Mouse (Mus musculus) liver, embryonic 11.5 days (tissue): ENCODE data around the gene Sec1. TPM values are rescaled to one million over a fixed set of nuclear protein-coding genes. Genes with fewer than 3 reads are reported as not detected.

Experiments used
- ATAC-seq: fragments of 200-750 bp; cut with Nextera tagmentation; replicated peaks from 2 replicates; pipeline ENCODE4 v1.8.0; 2017; ENCODE audit warnings: moderate number of reproducible peaks, mild to moderate bottlenecking, moderate TSS enrichment, moderate library complexity; ENCODE audit not compliant: low FRiP score
- DNase-seq: peaks from one replicate; pipeline ENCODE4 v3.0.0-alpha.2; 2017; ENCODE audit warnings: low spot score
- H3K27ac ChIP-seq: fragments of 300-500 bp; sonication (generic); 2 replicates; pipeline ENCODE4 v1.5.1; 2014; ENCODE audit warnings: mild to moderate bottlenecking, low read depth, low read length, control low read depth
- H3K27me3 ChIP-seq: fragments of 300-500 bp; sonication (generic); replicated peaks from 2 replicates; pipeline ENCODE4 v1.6.1; 2014; ENCODE audit warnings: low read length, mixed read lengths; ENCODE audit not compliant: control insufficient read depth, insufficient read depth
- H3K36me3 ChIP-seq: fragments of 300-500 bp; sonication (generic); 2 replicates; pipeline ENCODE4 v1.6.1; 2014; ENCODE audit warnings: mild to moderate bottlenecking, low read length, moderate library complexity, mixed read lengths; ENCODE audit not compliant: control insufficient read depth, insufficient read depth
- H3K4me1 ChIP-seq: fragments of 300-500 bp; sonication (generic); replicated peaks from 2 replicates; pipeline ENCODE4 v1.6.1; 2014; ENCODE audit warnings: low read length, mixed read lengths; ENCODE audit not compliant: control insufficient read depth, insufficient read depth
- H3K4me2 ChIP-seq: fragments of 300-500 bp; sonication (generic); 2 replicates; pipeline ENCODE4 v1.6.1; 2014; ENCODE audit warnings: mild to moderate bottlenecking, control low read depth, moderate library complexity
- H3K4me3 ChIP-seq: fragments of 300-500 bp; sonication (generic); 2 replicates; pipeline ENCODE4 v1.5.1; 2014; ENCODE audit warnings: low read depth, low read length, control low read depth
- H3K9ac ChIP-seq: fragments of 300-500 bp; sonication (generic); 2 replicates; pipeline ENCODE4 v1.6.1; 2014; ENCODE audit warnings: low read depth, low read length, control low read depth
- H3K9me3 ChIP-seq: fragments of 300-500 bp; sonication (generic); 2 replicates; pipeline ENCODE4 v1.6.1; 2016; ENCODE audit warnings: low read length, inconsistent platforms, mixed read lengths; ENCODE audit not compliant: control insufficient read depth
- WGBS: fragments of 180-500 bp; shearing (Covaris S2); extraction: QIAGEN DNeasy Blood & Tissue Kit; methylation state at CpG from one replicate; pipeline ENCODE4 v1.1.7; 2014; 5-methylcytosine and 5-hydroxymethylcytosine counted together
- polyA plus RNA-seq: library from polyadenylated mRNA; unstranded; fragments of >200 nt; fragmentation: Nextera tagmentation; extraction: Ambion mirVana; gene quantifications from 2 replicates; pipeline ENCODE4 v1.2.1, GENCODE M21; 2014

Gene Sec1
- polyA plus RNA-seq, 1 experiment from 2014 or later: 0.33 TPM

GRCm38 (mm10) chr7:45704730-45705442 lies 10.7 kb upstream of the Sec1 start, which contains the start of gene Dbp:
Dbp (plus strand) TSS chr7:45705088.
- Histone ChIP-seq H3K4me2 (peak within 1 kb of the TSS; percentile 100), H3K4me1 (peaks cover 44% of the 10 kb centered on the region), H3K36me3 (no peaks in the 10 kb centered on the region), H3K27me3 (peaks cover 18% of the 10 kb centered on the region), H3K9me3 (no peaks in the 10 kb centered on the region), H3K4me3 (peak within 1 kb of the TSS; percentile 69), H3K27ac (peak within 1 kb of the TSS; percentile 82), H3K9ac (peak within 1 kb of the TSS; percentile 62)
- DNase-seq (peak; percentile 94), ATAC-seq (peak; percentile 85)
- under 1% methylated on average over 36 of the region's 36 CpGs for WGBS

DNA sequence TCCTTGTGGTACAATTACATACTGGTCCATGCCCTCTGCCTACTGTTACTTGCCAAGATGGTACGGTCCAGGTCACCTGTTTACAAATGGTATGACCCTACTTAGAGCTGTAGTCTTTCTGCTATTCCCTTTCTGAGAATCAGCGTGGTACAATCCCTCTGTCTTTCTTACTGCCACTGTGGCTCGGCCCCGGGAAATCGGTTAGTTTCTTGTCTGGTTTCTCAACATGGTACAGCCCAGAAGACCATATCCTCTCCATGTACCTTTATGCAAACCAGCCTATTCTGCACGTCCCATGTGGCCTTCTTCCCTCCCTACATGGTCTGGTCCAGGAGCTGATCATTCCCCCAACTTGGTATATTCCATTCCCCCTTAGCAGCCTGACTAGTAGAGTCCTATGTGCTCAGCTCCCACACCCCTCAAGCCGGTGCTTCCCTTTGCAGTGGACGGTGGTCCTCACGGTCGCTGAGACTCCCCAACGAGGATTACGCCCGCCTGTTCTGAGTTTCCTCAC lies 9.9 kb upstream of the Sec1 start:
- peak overlapping the region; percentile 100 for H3K4me2 ChIP-seq
- H3K4me1 ChIP-seq: peaks cover 48% of the 10 kb centered on the region
- WGBS: 3% methylated on average over 13 of the region's 13 CpGs
- H3K9me3 ChIP-seq: no peaks in the 10 kb centered on the region
- ATAC-seq: peak; percentile 48
- H3K4me3 ChIP-seq: peak overlapping the region; percentile 45
- peak overlapping the region; percentile 79 for H3K27ac ChIP-seq
- H3K27me3 ChIP-seq: peaks cover 26% of the 10 kb centered on the region
- H3K36me3 ChIP-seq: no peaks in the 10 kb centered on the region
- DNase-seq: peak; percentile 76
- peak overlapping the region; percentile 62 for H3K9ac ChIP-seq

GRCm38 (mm10) chr7:45703521-45704033 lies 9.4 kb upstream of the Sec1 start:
- H3K27me3 ChIP-seq: peaks cover 31% of the 10 kb centered on the region
- H3K36me3 ChIP-seq: no peaks in the 10 kb centered on the region
- peak overlapping the region; percentile 62 for H3K9ac ChIP-seq
- H3K4me2 ChIP-seq: peak overlapping the region; percentile 100
- peaks cover 47% of the 10 kb centered on the region for H3K4me1 ChIP-seq
- peak overlapping the region; percentile 45 for H3K4me3 ChIP-seq
- WGBS: 57% methylated on average over 12 of the region's 12 CpGs
- DNase-seq (no peak), ATAC-seq (no peak)
- H3K9me3 ChIP-seq: no peaks in the 10 kb centered on the region
- H3K27ac ChIP-seq: peak overlapping the region; percentile 79

DNA sequence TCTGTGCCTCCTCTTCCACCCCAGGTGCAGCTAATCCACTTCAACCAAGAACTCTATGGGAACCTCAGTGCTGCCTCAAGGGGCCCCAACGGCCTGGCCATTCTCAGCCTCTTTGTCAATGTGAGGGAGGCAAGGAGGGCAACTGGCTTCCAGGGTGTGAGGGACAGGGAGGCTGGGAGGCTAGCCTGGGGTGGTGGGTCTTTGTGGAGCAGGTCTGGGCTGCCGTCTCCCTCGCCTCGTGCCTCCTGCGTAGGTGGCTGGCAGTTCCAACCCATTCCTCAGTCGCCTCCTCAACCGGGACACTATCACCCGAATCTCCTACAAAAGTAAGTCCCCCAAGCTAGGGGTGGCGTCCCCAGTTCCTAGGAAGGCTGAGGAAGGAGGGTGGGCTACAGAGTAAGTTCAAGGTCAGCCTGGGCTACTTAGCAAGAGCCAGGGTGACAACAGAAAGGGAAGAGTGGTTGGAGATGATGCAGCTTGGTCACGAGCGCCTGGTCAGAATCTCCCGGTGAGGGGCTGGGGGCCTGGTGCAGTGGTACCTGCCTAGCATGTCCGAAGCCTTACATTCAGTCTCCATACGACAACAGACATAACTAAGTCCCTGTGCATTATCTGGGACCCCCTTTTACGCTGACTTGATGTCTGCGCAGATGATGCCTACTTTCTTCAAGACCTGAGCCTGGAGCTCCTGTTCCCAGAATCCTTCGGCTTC lies 8.8 kb upstream of the Sec1 start:
- WGBS: 83% methylated on average over 17 of the region's 17 CpGs
- Histone ChIP-seq H3K9ac (no peak overlapping the region; the same call in 1 of the 2 replicates), H3K4me1 (peaks cover 41% of the 10 kb centered on the region), H3K36me3 (no peaks in the 10 kb centered on the region), H3K27me3 (peaks cover 36% of the 10 kb centered on the region), H3K9me3 (no peaks in the 10 kb centered on the region), H3K27ac (no peak overlapping the region), H3K4me3 (no peak overlapping the region), H3K4me2 (no peak overlapping the region)
- ATAC-seq: no peak
- no peak for DNase-seq

DNA sequence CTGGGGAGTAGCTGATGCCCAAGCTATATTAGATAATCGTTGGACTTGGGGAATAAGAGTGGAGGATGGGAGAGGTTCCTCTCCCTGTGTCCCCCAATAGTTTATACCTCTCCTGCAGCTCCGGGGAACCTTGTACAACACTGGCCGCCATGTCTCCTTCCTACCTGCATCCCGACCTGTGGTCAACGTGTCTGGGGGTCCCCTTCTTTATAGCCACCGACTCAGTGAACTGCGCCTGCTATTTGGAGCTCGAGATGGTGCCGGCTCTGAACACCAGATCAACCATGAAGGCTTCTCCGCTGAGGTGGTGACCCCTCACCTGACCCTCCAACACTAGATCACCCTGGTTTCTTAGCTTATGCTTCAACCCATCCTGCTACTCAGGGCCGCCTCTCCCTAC lies 8.1 kb upstream of the Sec1 start:
- DNase-seq (no peak), ATAC-seq (no peak)
- no peaks in the 10 kb centered on the region for H3K9me3 ChIP-seq
- no peak overlapping the region for H3K9ac ChIP-seq
- peaks cover 38% of the 10 kb centered on the region for H3K27me3 ChIP-seq
- no peak overlapping the region for H3K4me2 ChIP-seq
- no peaks in the 10 kb centered on the region for H3K36me3 ChIP-seq
- H3K4me1 ChIP-seq: peaks cover 34% of the 10 kb centered on the region
- no peak overlapping the region for H3K27ac ChIP-seq
- 77% methylated on average over 11 of the region's 11 CpGs for WGBS
- no peak overlapping the region for H3K4me3 ChIP-seq

- peaks cover 30% of the 10 kb centered on the region for H3K4me1 ChIP-seq
- H3K9ac ChIP-seq: no peak overlapping the region; the same call in 1 of the 2 replicates
- no peak overlapping the region for H3K4me2 ChIP-seq
- no peak overlapping the region for H3K27ac ChIP-seq
- ATAC-seq (no peak), DNase-seq (no peak)
- WGBS: 81% methylated on average over 11 of the region's 11 CpGs
- no peaks in the 10 kb centered on the region for H3K9me3 ChIP-seq
- no peak overlapping the region for H3K4me3 ChIP-seq
- H3K36me3 ChIP-seq: no peaks in the 10 kb centered on the region
- peaks cover 38% of the 10 kb centered on the region for H3K27me3 ChIP-seq
Observed at GRCm38 (mm10) chr7:45701607-45702006, 7.4 kb upstream of the Sec1 start.

DNA sequence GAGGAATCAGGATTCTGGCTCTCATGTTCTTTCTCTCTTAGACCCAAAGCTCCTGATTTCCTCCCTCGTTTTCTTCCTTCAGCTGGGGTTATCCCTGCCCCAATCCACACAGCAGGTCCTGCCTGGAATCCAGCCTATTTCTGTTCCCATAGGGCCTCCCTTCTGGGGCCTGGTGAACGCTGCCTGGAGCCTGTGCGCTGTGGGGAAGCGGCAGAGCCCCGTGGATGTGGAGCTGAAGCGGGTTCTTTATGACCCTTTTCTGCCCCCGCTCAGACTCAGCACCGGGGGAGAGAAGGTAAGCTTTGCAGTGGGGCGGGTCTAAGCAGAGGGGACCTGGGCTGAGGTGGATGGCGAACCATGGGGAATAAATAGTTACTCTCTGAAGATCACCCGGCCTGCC lies 6.9 kb upstream of the Sec1 start:
- no peak for ATAC-seq
- WGBS: 36% methylated on average over 11 of the region's 11 CpGs
- peak overlapping the region; percentile 20; the same call in 1 of the 2 replicates for H3K9ac ChIP-seq
- no peaks in the 10 kb centered on the region for H3K36me3 ChIP-seq
- no peak overlapping the region for H3K27ac ChIP-seq
- no peak overlapping the region for H3K4me3 ChIP-seq
- no peak overlapping the region for H3K4me2 ChIP-seq
- H3K9me3 ChIP-seq: no peaks in the 10 kb centered on the region
- DNase-seq: no peak
- H3K4me1 ChIP-seq: peaks cover 25% of the 10 kb centered on the region
- H3K27me3 ChIP-seq: peaks cover 38% of the 10 kb centered on the region

DNA sequence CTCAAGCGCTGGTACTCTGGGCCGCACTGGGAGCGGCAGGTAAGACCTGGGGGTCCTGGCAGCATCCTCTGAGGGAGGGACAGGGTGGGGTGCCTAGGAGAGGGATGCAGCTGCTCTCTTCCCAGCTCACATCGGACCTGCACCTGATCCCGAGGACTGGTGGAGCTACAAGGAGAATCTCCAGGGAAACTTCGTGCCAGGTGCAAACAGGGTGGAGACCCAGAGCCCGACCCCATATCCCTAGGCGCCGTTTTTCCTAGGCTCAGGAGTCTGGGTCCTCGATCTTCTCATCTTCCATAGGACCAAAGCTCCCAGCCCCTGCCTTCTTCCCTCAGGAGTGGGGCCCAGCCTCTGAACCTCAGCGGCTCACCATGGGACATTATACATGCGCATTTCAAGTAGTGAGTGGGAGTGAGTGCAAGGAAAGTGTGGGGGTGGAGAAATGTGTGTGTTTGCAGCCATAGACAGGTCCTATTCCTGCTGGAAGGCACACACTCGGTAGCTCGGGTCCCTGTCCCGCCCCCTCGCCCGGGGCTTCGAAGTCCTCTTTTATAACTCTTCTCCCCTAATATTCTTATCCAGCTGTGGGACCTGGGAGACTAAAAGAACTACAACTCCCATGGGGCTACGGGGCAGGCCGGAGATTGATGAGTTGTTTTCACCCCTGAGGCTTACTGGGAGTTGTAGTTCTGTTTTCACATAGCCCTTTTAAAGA lies 6.3 kb upstream of the Sec1 start:
- no peak for ATAC-seq
- H3K27ac ChIP-seq: no peak overlapping the region
- DNase-seq: no peak

More for the DNA sequence above, 6.3 kb upstream of the Sec1 start:
- Histone ChIP-seq H3K9ac (no peak overlapping the region), H3K36me3 (no peaks in the 10 kb centered on the region), H3K27me3 (peaks cover 38% of the 10 kb centered on the region), H3K9me3 (no peaks in the 10 kb centered on the region), H3K4me2 (peak overlapping the region; percentile 57), H3K4me3 (peak overlapping the region; percentile 39), H3K4me1 (peaks cover 19% of the 10 kb centered on the region)
- 3% methylated on average over 19 of the region's 20 CpGs for WGBS
